In genomic region chr5:129458541-129458940, GRCm38 (mm10) we compare ENCODE assay signal across 20 mouse cellular contexts. TPM values are rescaled to one million over a fixed set of nuclear protein-coding genes. Genes with fewer than 3 reads are reported as not detected.
DNase-seq lines count a peak whose midpoint lies in the region; ATAC-seq lines count a peak whose summit lies in the region.
"Had no signal": no experiment of that assay in that cellular context is flagged by ENCODE, and none has a peak within 500 bp of the region (broad histone marks: within the 10 kb centered on the region; RNA-seq: fewer than 3 reads in every experiment).

No protein-coding gene starts in this region.

- H3K36me3 ChIP-seq in forebrain, embryonic 12.5 days (replicated peaks) = no peaks in the 10 kb centered on the region
- H3K36me3 ChIP-seq in forebrain, embryonic 15.5 days = no peaks in the 10 kb centered on the region
- H3K36me3 ChIP-seq in midbrain, embryonic 10.5 days = no peaks in the 10 kb centered on the region
- H3K36me3 ChIP-seq in midbrain, embryonic 14.5 days (ENCODE audit: control insufficient read depth, insufficient read depth, low read length) = no peaks in the 10 kb centered on the region
- H3K36me3 ChIP-seq: G1E; hindbrain, embryonic 10.5 days; limb, embryonic 12.5 days; liver, embryonic 12.5 days had no signal

- peaks cover 36% of the 10 kb centered on the region for H3K4me1 ChIP-seq in forebrain, embryonic 12.5 days
- peaks cover 19% of the 10 kb centered on the region for H3K4me1 ChIP-seq in forebrain, embryonic 15.5 days
- peaks cover 70% of the 10 kb centered on the region for H3K4me1 ChIP-seq in midbrain, embryonic 10.5 days
- peaks cover 14% of the 10 kb centered on the region; the same call in 1 of the 2 replicates for H3K4me1 ChIP-seq in midbrain, embryonic 14.5 days (ENCODE audit: control insufficient read depth, insufficient read depth, low read length)

- peak; percentile 50 for DNase-seq in cerebellum, adult 11-12 months
- no peak for DNase-seq in cerebellum, postnatal 4 days (ENCODE audit: low spot score in 2 of 2)
- DNase-seq in midbrain, embryonic 10.5 days (ENCODE audit: low spot score) = peak; percentile 24
- DNase-seq in midbrain, embryonic 14.5 days = no peak
- no peak for DNase-seq in spleen, postnatal 36 days (ENCODE audit: low spot score in 2 of 2)
- no peak for DNase-seq in right cerebral cortex, postnatal 25 days
- DNase-seq: gastrocnemius, postnatal 36 days; kidney, adult 18-20 months; layer of hippocampus, adult 9-11 months; lung, adult 2 months; lung, postnatal 36 days; thymus, postnatal 25 days had no signal

- 0 out of 2 replicates have a peak, but pooled peaks cover 9% of the 10 kb centered on the region for H3K27me3 ChIP-seq in forebrain, embryonic 12.5 days
- H3K27me3 ChIP-seq in forebrain, embryonic 15.5 days = no peaks in the 10 kb centered on the region
- H3K27me3 ChIP-seq in midbrain, embryonic 10.5 days (ENCODE audit: low read depth, poor library complexity, severe bottlenecking) = peaks cover 3% of the 10 kb centered on the region; the same call in 1 of the 2 replicates
- H3K27me3 ChIP-seq in midbrain, embryonic 14.5 days (ENCODE audit: control insufficient read depth, insufficient read depth, low read length) = no peaks in the 10 kb centered on the region
- H3K27me3 ChIP-seq: forebrain, embryonic 13.5 days; limb, embryonic 12.5 days; liver, embryonic 12.5 days had no signal

- H3K9me3 ChIP-seq in forebrain, embryonic 12.5 days = no peaks in the 10 kb centered on the region
- H3K9me3 ChIP-seq in forebrain, embryonic 15.5 days = no peaks in the 10 kb centered on the region
- H3K9me3 ChIP-seq in midbrain, embryonic 10.5 days (replicated peaks) = no peaks in the 10 kb centered on the region
- H3K9me3 ChIP-seq in midbrain, embryonic 14.5 days (ENCODE audit: control insufficient read depth, low read length) = no peaks in the 10 kb centered on the region
- H3K9me3 ChIP-seq: forebrain, embryonic 13.5 days; hindbrain, embryonic 10.5 days; limb, embryonic 12.5 days; liver, embryonic 12.5 days had no signal

- no peak overlapping the region for H3K4me3 ChIP-seq in forebrain, embryonic 12.5 days (replicated peaks)
- no peak overlapping the region for H3K4me3 ChIP-seq in forebrain, embryonic 15.5 days
- H3K4me3 ChIP-seq in midbrain, embryonic 10.5 days = no peak overlapping the region
- H3K4me3 ChIP-seq in midbrain, embryonic 14.5 days (replicated peaks; ENCODE audit: low read depth, low read length) = no peak overlapping the region
- H3K4me3 ChIP-seq: forebrain, embryonic 13.5 days; hindbrain, embryonic 10.5 days; limb, embryonic 12.5 days; liver, embryonic 12.5 days had no signal

- H3K4me2 ChIP-seq in forebrain, embryonic 12.5 days = no peak overlapping the region
- H3K4me2 ChIP-seq in forebrain, embryonic 15.5 days (replicated peaks) = no peak overlapping the region
- H3K4me2 ChIP-seq in midbrain, embryonic 14.5 days (ENCODE audit: low read length) = no peak overlapping the region
- H3K4me2 ChIP-seq: forebrain, embryonic 13.5 days; limb, embryonic 12.5 days; liver, embryonic 12.5 days had no signal

- WGBS in forebrain, embryonic 12.5 days = 55% methylated on average over 3 of the region's 3 CpGs
- WGBS in forebrain, embryonic 15.5 days = 56% methylated on average over 3 of the region's 3 CpGs
- 62% methylated on average over 3 of the region's 3 CpGs for WGBS in midbrain, embryonic 10.5 days
- 48% methylated on average over 3 of the region's 3 CpGs for WGBS in midbrain, embryonic 14.5 days

- no peak for ATAC-seq in forebrain, embryonic 12.5 days (ENCODE audit: low FRiP score)
- ATAC-seq in forebrain, embryonic 15.5 days (replicated peaks) = no peak
- no peak for ATAC-seq in midbrain, embryonic 14.5 days (ENCODE audit: low FRiP score, low TSS enrichment)
- ATAC-seq: forebrain, embryonic 13.5 days; liver, embryonic 12.5 days had no signal

- no peak overlapping the region for H3K9ac ChIP-seq in forebrain, embryonic 12.5 days
- no peak overlapping the region for H3K9ac ChIP-seq in forebrain, embryonic 15.5 days (replicated peaks)
- H3K9ac ChIP-seq in midbrain, embryonic 14.5 days (replicated peaks; ENCODE audit: low read length) = no peak overlapping the region
- H3K9ac ChIP-seq: forebrain, embryonic 13.5 days; limb, embryonic 12.5 days; liver, embryonic 12.5 days had no signal

- 0 out of 2 replicates have a peak overlapping the region, but pooled peaks have one; percentile 19 for H3K27ac ChIP-seq in forebrain, embryonic 12.5 days
- H3K27ac ChIP-seq in forebrain, embryonic 15.5 days (replicated peaks) = no peak overlapping the region
- H3K27ac ChIP-seq in midbrain, embryonic 10.5 days (replicated peaks) = peak overlapping the region; percentile 55; the same call in 1 of the 2 replicates
- H3K27ac ChIP-seq in midbrain, embryonic 14.5 days (replicated peaks; ENCODE audit: low read depth, low read length) = no peak overlapping the region
- H3K27ac ChIP-seq: forebrain, embryonic 13.5 days; kidney, postnatal 0 days; limb, embryonic 12.5 days; liver, embryonic 12.5 days had no signal

RNA-seq across cellular contexts. Expression of gene Sfswap, which starts 42.5 kb away (rescaled TPM):
- 62.8 and 65.6 TPM in 2 replicates for polyA plus RNA-seq in forebrain, embryonic 12.5 days (2016; fragmentation: Nextera tagmentation; extraction: Ambion mirVana)
- 61.0 and 61.7 TPM in 2 replicates for polyA plus RNA-seq in forebrain, embryonic 15.5 days (2015; fragmentation: Nextera tagmentation; extraction: Ambion mirVana)
- 35.1 and 40.8 TPM in 2 replicates for polyA plus RNA-seq in midbrain, embryonic 10.5 days (2016; fragmentation: Nextera tagmentation; extraction: Ambion mirVana)
- polyA plus RNA-seq in midbrain, embryonic 14.5 days (2014; fragmentation: Nextera tagmentation; extraction: Ambion mirVana) = 53.0 and 58.5 TPM in 2 replicates

Comparison
In these comparisons a context has a peak if more than half of its experiments do, and no peak if none do; other contexts are left out.
1. DNase-seq: peak in cerebellum, adult 11-12 months (single experiment) and midbrain, embryonic 10.5 days (single experiment); none in cerebellum, postnatal 4 days (0 of 2), midbrain, embryonic 14.5 days (single experiment), spleen, postnatal 36 days (0 of 2) and right cerebral cortex, postnatal 25 days (single experiment).
2. H3K27ac ChIP-seq: peak in forebrain, embryonic 12.5 days (single experiment) and midbrain, embryonic 10.5 days (single experiment); none in forebrain, embryonic 15.5 days (single experiment) and midbrain, embryonic 14.5 days (single experiment).